Mouse (Mus musculus) embryo, embryonic 9.5 days (tissue): ENCODE measurements around the gene Npepps.
"Not testable (repeated sequence)": the region's sequence is repeated elsewhere in the genome, so short reads cannot be mapped to it uniquely, and the experiment has no call there.

Experiments
- DNase-seq: peaks from one replicate; pipeline ENCODE4 v3.0.0-alpha.2; 2017; ENCODE audit errors: extremely low spot score

The Npepps gene

GRCm38 (mm10) chr11:97241321-97241720, 39.1 kb downstream of the Npepps start:
- DNase-seq: no peak

- no peak for DNase-seq
Observed at GRCm38 (mm10) chr11:97237976-97238375, 42.5 kb downstream of the Npepps start.

- no peak for DNase-seq
Observed at GRCm38 (mm10) chr11:97232436-97232835, 48.0 kb downstream of the Npepps start.

GRCm38 (mm10) chr11:97229396-97229795, 51.0 kb downstream of the Npepps start:
- DNase-seq: no peak

- no peak for DNase-seq
Observed at GRCm38 (mm10) chr11:97228985-97229384, 51.5 kb downstream of the Npepps start.

GRCm38 (mm10) chr11:97226131-97226530, 54.3 kb downstream of the Npepps start:
- DNase-seq: no peak

- no peak for DNase-seq
Observed at GRCm38 (mm10) chr11:97223485-97223884, 57.0 kb downstream of the Npepps start.

GRCm38 (mm10) chr11:97221611-97222010, 58.8 kb downstream of the Npepps start:
- no peak for DNase-seq

- no peak for DNase-seq
Observed at GRCm38 (mm10) chr11:97220211-97220610, 60.2 kb downstream of the Npepps start.

GRCm38 (mm10) chr11:97214411-97214810, 66.0 kb downstream of the Npepps start:
- no peak for DNase-seq

GRCm38 (mm10) chr11:97210728-97211400, 69.6 kb downstream of the Npepps start:
- no peak for DNase-seq

GRCm38 (mm10) chr11:97207011-97207422, 73.4 kb downstream of the Npepps start:
- DNase-seq: no peak

- no peak for DNase-seq
Observed at GRCm38 (mm10) chr11:97199519-97199918, 80.9 kb downstream of the Npepps start.

GRCm38 (mm10) chr11:97198601-97199000, 81.8 kb downstream of the Npepps start:
- DNase-seq: peak; percentile 52

GRCm38 (mm10) chr11:97197021-97197420, 83.4 kb downstream of the Npepps start:
- no peak for DNase-seq

- DNase-seq: no peak
Observed at GRCm38 (mm10) chr11:97196541-97196940, 83.9 kb downstream of the Npepps start.

GRCm38 (mm10) chr11:97192621-97192951, 87.9 kb downstream of the Npepps start:
- DNase-seq: no peak

- DNase-seq: no peak
Observed at GRCm38 (mm10) chr11:97191915-97192620, 88.4 kb downstream of the Npepps start.

GRCm38 (mm10) chr11:97190992-97191391, 89.4 kb downstream of the Npepps start:
- DNase-seq: no peak

- not testable (repeated sequence) for DNase-seq
Observed at GRCm38 (mm10) chr11:97189645-97190044, 90.8 kb downstream of the Npepps start.

- DNase-seq: peak; percentile 28
Observed at GRCm38 (mm10) chr11:97189231-97189630, 91.2 kb downstream of the Npepps start.

GRCm38 (mm10) chr11:97188643-97188955, 91.8 kb downstream of the Npepps start:
- no peak for DNase-seq

- DNase-seq: peak; percentile 99
Observed at GRCm38 (mm10) chr11:97187764-97188642, 92.4 kb downstream of the Npepps start, which contains the start of gene Kpnb1. Gene Kpnb1, minus strand, starts transcription at chr11:97187881.
